Mouse (Mus musculus) duodenum, adult 2 months (tissue): ENCODE measurements around the gene Tcf25. TPM values are rescaled to one million over a fixed set of nuclear protein-coding genes. Genes with fewer than 3 reads are reported as not detected.

Experiments
- polyA plus RNA-seq: library from polyadenylated mRNA; depleted of rRNA; stranded (reverse); fragments of >200 nt; gene quantifications from 2 replicates; pipeline ENCODE4 v1.2.3, GENCODE M21; 2012; ENCODE audit warnings: low replicate concordance; rRNA removed

Gene Tcf25
- polyA plus RNA-seq, result 99.9 and 118 TPM in 2 replicates

GRCm38 (mm10) chr8:123373403-123374238 is at the start of gene Tcf25:
Tcf25 (plus strand) TSS chr8:123373753.

GRCm38 (mm10) chr8:123332262-123333090 is 41.1 kb upstream of the Tcf25 start, which contains the start of gene Spire2:
Spire2 (plus strand) TSS chr8:123332713.

GRCm38 (mm10) chr8:123406786-123407185 is 33.2 kb downstream of the Tcf25 start, which contains the start of gene Mc1r:
Mc1r (plus strand) TSS chr8:123407107.

GRCm38 (mm10) chr8:123411246-123411645 is 37.7 kb downstream of the Tcf25 start, which contains the start of gene Tubb3:
Tubb3 (plus strand) TSS chr8:123411424.

GRCm38 (mm10) chr8:123423441-123423840 is 49.9 kb downstream of the Tcf25 start, which contains the start of gene Def8:
Def8 (plus strand) TSS chr8:123423527.

Other genes with a start within 250 kb of the Tcf25 start
- gene Sult5a1, start 215.4 kb upstream of the Tcf25 start, polyA plus RNA-seq, result 0.79 and 2.6 TPM in 2 replicates
- 120 and 652 TPM in 2 replicates for gene Dpep1, start 187.5 kb upstream of the Tcf25 start, polyA plus RNA-seq
- 98.3 and 162 TPM in 2 replicates for gene Chmp1a, start 161.0 kb upstream of the Tcf25 start, polyA plus RNA-seq
- 0.11 and 0.25 TPM in 2 replicates for gene Spata33, start 160.9 kb upstream of the Tcf25 start, polyA plus RNA-seq
- gene Cdk10, start 148.9 kb upstream of the Tcf25 start, polyA plus RNA-seq, result 35.7 and 43.0 TPM in 2 replicates
- gene Spata2l, start 137.5 kb upstream of the Tcf25 start, polyA plus RNA-seq, result 8.9 and 20.0 TPM in 2 replicates
- 26.1 and 27.8 TPM in 2 replicates for gene Zfp276, start 119.6 kb upstream of the Tcf25 start, polyA plus RNA-seq
- 77.9 and 100 TPM in 2 replicates for gene Vps9d1, start 119.4 kb upstream of the Tcf25 start, polyA plus RNA-seq
- gene Fanca, start 55.2 kb upstream of the Tcf25 start, polyA plus RNA-seq, result 19.5 and 32.4 TPM in 2 replicates
- gene Spire2, start 41.0 kb upstream of the Tcf25 start, polyA plus RNA-seq, result 27.8 and 46.5 TPM in 2 replicates
- not detected in 2 replicates for gene Mc1r, start 33.4 kb downstream of the Tcf25 start, polyA plus RNA-seq
- 7.2 and 15.3 TPM in 2 replicates for gene Tubb3, start 37.7 kb downstream of the Tcf25 start, polyA plus RNA-seq
- 17.8 and 24.0 TPM in 2 replicates for gene Def8, start 49.8 kb downstream of the Tcf25 start, polyA plus RNA-seq
- 14.9 and 17.9 TPM in 2 replicates for gene Afg3l1, start 104.2 kb downstream of the Tcf25 start, polyA plus RNA-seq
- gene Dbndd1, start 141.7 kb downstream of the Tcf25 start, polyA plus RNA-seq, result 0.12 and 0.57 TPM in 2 replicates
- gene Gas8, start 145.1 kb downstream of the Tcf25 start, polyA plus RNA-seq, result 1.4 and 2.0 TPM in 2 replicates